Mouse (Mus musculus): ENCODE data around the gene Golt1a. TPM values are rescaled to one million over a fixed set of nuclear protein-coding genes. Genes with fewer than 3 reads are reported as not detected.

Gene Golt1a
- polyA plus RNA-seq, 1 experiment from 2014 or later = not detected

- no peak overlapping the region for H3K4me2 ChIP-seq
- H3K4me3 ChIP-seq = no peak overlapping the region
- H3K27me3 ChIP-seq = peaks cover 37% of the 10 kb centered on the region
- H3K9ac ChIP-seq = peak overlapping the region; percentile 26; the same call in 1 of the 2 replicates
- WGBS = 15% methylated on average over 11 of the region's 11 CpGs
- no peak overlapping the region for H3K27ac ChIP-seq
- H3K9me3 ChIP-seq (replicated peaks) = no peaks in the 10 kb centered on the region
- peaks cover 36% of the 10 kb centered on the region for H3K4me1 ChIP-seq
- ATAC-seq = no peak
- no peaks in the 10 kb centered on the region for H3K36me3 ChIP-seq (ENCODE audit: poor library complexity, severe bottlenecking)
These were observed 58.2 kb downstream of the Golt1a start for GRCm38 (mm10) chr1:133367606-133368488.

GRCm38 (mm10) chr1:133368644-133369043, 59.0 kb downstream of the Golt1a start:
- no peak overlapping the region for H3K4me2 ChIP-seq
- H3K27me3 ChIP-seq = peaks cover 33% of the 10 kb centered on the region
- peaks cover 29% of the 10 kb centered on the region for H3K4me1 ChIP-seq
- H3K27ac ChIP-seq = no peak overlapping the region
- 63% methylated on average over 10 of the region's 10 CpGs for WGBS
- no peaks in the 10 kb centered on the region for H3K9me3 ChIP-seq (replicated peaks)
- ATAC-seq = no peak
- H3K36me3 ChIP-seq (ENCODE audit: poor library complexity, severe bottlenecking) = no peaks in the 10 kb centered on the region
- H3K4me3 ChIP-seq = no peak overlapping the region
- no peak overlapping the region for H3K9ac ChIP-seq

DNA sequence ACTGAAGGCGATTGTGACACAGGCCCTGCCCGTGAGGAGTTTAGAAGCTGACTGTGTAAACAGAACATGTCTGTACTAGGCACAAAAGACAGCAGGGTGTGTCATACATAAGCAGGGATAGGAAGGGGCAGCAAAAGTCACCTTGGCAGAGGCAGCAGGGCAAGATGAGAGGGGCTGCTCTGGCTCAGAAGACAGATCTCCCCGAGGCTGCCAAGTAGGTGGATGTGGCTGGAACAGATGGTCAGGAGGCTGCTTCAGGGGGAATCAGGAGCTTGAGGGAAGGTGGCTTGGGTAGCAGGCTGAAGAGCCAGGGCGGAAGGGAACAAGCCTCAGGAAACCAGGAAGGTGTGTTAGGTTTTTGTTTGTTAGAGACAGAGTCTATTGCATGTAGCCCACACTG, 60.8 kb downstream of the Golt1a start:
- 85% methylated on average over 4 of the region's 4 CpGs for WGBS
- no peak overlapping the region for H3K27ac ChIP-seq
- ATAC-seq = no peak

DNA sequence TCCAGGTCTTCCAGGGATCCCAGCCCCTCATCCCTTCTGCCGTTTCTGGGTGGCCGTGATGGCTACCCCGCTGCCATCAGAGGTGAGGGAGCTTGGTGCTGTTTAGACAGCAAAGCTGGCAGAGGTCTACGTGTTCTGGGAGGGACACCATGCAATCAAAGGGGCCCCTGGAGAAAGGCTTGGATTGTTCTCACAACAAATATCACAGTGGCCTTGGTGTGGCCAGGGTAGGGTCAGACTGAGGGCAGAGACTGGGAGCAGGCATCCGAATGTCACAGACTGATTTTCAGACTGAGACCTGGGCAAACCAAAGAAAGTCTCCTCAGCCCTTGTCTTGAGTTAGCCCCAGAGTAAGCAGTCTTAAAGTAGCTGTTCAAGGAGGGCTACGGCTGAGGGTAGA, 61.8 kb downstream of the Golt1a start:
- ATAC-seq = no peak
- Histone ChIP-seq H3K9ac (no peak overlapping the region), H3K4me3 (no peak overlapping the region), H3K27me3 (peaks cover 5% of the 10 kb centered on the region; the same call in 1 of the 2 replicates), H3K36me3 (ENCODE audit: poor library complexity, severe bottlenecking) (no peaks in the 10 kb centered on the region), H3K9me3 (replicated peaks) (no peaks in the 10 kb centered on the region), H3K27ac (no peak overlapping the region), H3K4me2 (no peak overlapping the region), H3K4me1 (peaks cover 14% of the 10 kb centered on the region)
- WGBS = 82% methylated on average over 6 of the region's 6 CpGs

More for the DNA sequence above, 60.8 kb downstream of the Golt1a start:
- Histone ChIP-seq H3K4me2 (no peak overlapping the region), H3K9me3 (replicated peaks) (no peaks in the 10 kb centered on the region), H3K9ac (no peak overlapping the region), H3K36me3 (ENCODE audit: poor library complexity, severe bottlenecking) (no peaks in the 10 kb centered on the region), H3K4me3 (no peak overlapping the region), H3K4me1 (peaks cover 14% of the 10 kb centered on the region), H3K27me3 (peaks cover 16% of the 10 kb centered on the region)

GRCm38 (mm10) chr1:133372113-133372512, 62.5 kb downstream of the Golt1a start:
- Histone ChIP-seq H3K36me3 (ENCODE audit: poor library complexity, severe bottlenecking) (no peaks in the 10 kb centered on the region), H3K27me3 (no peaks in the 10 kb centered on the region), H3K27ac (no peak overlapping the region), H3K4me1 (peaks cover 12% of the 10 kb centered on the region), H3K4me2 (no peak overlapping the region), H3K4me3 (no peak overlapping the region), H3K9ac (no peak overlapping the region), H3K9me3 (replicated peaks) (no peaks in the 10 kb centered on the region)
- WGBS = 76% methylated on average over 8 of the region's 8 CpGs
- ATAC-seq = no peak

Other genes starting within 250 kb of the Golt1a start
- 34.8 and 38.6 TPM in 2 replicates for gene Ppp1r15b, start 178.7 kb upstream of the Golt1a start, polyA plus RNA-seq (2015; fragmentation: Nextera tagmentation; extraction: Ambion mirVana)
- 13.5 and 14.9 TPM in 2 replicates for gene Plekha6, start 145.6 kb upstream of the Golt1a start, polyA plus RNA-seq (2015; fragmentation: Nextera tagmentation; extraction: Ambion mirVana)
- not detected in 2 replicates for gene Kiss1, start 12.1 kb downstream of the Golt1a start, polyA plus RNA-seq (2015; fragmentation: Nextera tagmentation; extraction: Ambion mirVana)
- not detected in 2 replicates for gene Ren1, start 40.7 kb downstream of the Golt1a start, polyA plus RNA-seq (2015; fragmentation: Nextera tagmentation; extraction: Ambion mirVana)
- 2.9 TPM in 2 replicates for gene Etnk2, start 53.8 kb downstream of the Golt1a start, polyA plus RNA-seq (2015; fragmentation: Nextera tagmentation; extraction: Ambion mirVana)
- gene Sox13, start 114.6 kb downstream of the Golt1a start, polyA plus RNA-seq (2015; fragmentation: Nextera tagmentation; extraction: Ambion mirVana) = 5.8 and 6.8 TPM in 2 replicates

Data from forebrain, embryonic 13.5 days (tissue).